Mouse (Mus musculus) embryonic facial prominence, embryonic 12.5 days (tissue): ENCODE data around the gene Grk6. TPM values are rescaled to one million over a fixed set of nuclear protein-coding genes. Genes with fewer than 3 reads are reported as not detected.

Source experiments
- ATAC-seq: fragments of 200-750 bp; cut with Nextera tagmentation; 2 replicates; pipeline ENCODE4 v1.8.0; 2017; ENCODE audit not compliant: insufficient number of reproducible peaks, insufficient read depth, low FRiP score, low TSS enrichment
- H3K27ac ChIP-seq: fragments of 300-500 bp; sonication (generic); 2 replicates; pipeline ENCODE4 v1.5.1; 2016; ENCODE audit warnings: mild to moderate bottlenecking
- H3K27me3 ChIP-seq: fragments of 300-500 bp; sonication (generic); 2 replicates; pipeline ENCODE4 v1.6.1; 2016; ENCODE audit warnings: mild to moderate bottlenecking, moderate library complexity
- H3K36me3 ChIP-seq: fragments of 300-500 bp; sonication (generic); 2 replicates; pipeline ENCODE4 v1.6.1; 2016; ENCODE audit warnings: mild to moderate bottlenecking
- H3K4me1 ChIP-seq: fragments of 300-500 bp; sonication (generic); 2 replicates; pipeline ENCODE4 v1.6.1; 2016
- H3K4me2 ChIP-seq: fragments of 300-500 bp; sonication (generic); replicated peaks from 2 replicates; pipeline ENCODE4 v1.6.1; 2016; ENCODE audit warnings: mild to moderate bottlenecking, moderate library complexity
- H3K4me3 ChIP-seq: fragments of 300-500 bp; sonication (generic); 2 replicates; pipeline ENCODE4 v1.5.1; 2016; ENCODE audit warnings: mild to moderate bottlenecking
- H3K9ac ChIP-seq: fragments of 300-500 bp; sonication (generic); 2 replicates; pipeline ENCODE4 v1.6.1; 2016; ENCODE audit warnings: mild to moderate bottlenecking, moderate library complexity
- H3K9me3 ChIP-seq: fragments of 300-500 bp; sonication (generic); 2 replicates; pipeline ENCODE4 v1.6.1; 2016; ENCODE audit warnings: mild to moderate bottlenecking, moderate library complexity
- WGBS: fragments of 180-500 bp; shearing (Covaris S2); methylation state at CpG from one replicate; pipeline ENCODE4 v1.1.7; 2016; 5-methylcytosine and 5-hydroxymethylcytosine counted together
- polyA plus RNA-seq: library from polyadenylated mRNA; unstranded; fragments of >200 nt; fragmentation: Nextera tagmentation; extraction: Ambion mirVana; gene quantifications from 2 replicates; pipeline ENCODE4 v1.2.1, GENCODE M21; 2016

Grk6 gene
- polyA plus RNA-seq, 1 experiment from 2014 or later, result 68.3 TPM

GRCm38 (mm10) chr13:55449679-55450441 lies 5.0 kb downstream of the Grk6 start:
- Histone ChIP-seq H3K4me2 (no peak overlapping the region), H3K4me3 (no peak overlapping the region), H3K4me1 (peaks cover 22% of the 10 kb centered on the region), H3K9me3 (no peaks in the 10 kb centered on the region), H3K27me3 (no peaks in the 10 kb centered on the region), H3K36me3 (peaks cover 57% of the 10 kb centered on the region), H3K9ac (no peak overlapping the region), H3K27ac (no peak overlapping the region)
- no peak for ATAC-seq
- WGBS, result 93% methylated on average over 17 of the region's 17 CpGs

- no peak overlapping the region for H3K27ac ChIP-seq
- no peak overlapping the region for H3K4me3 ChIP-seq
- H3K27me3 ChIP-seq, result no peaks in the 10 kb centered on the region
- ATAC-seq, result no peak
- H3K4me2 ChIP-seq, result no peak overlapping the region
- H3K4me1 ChIP-seq, result peaks cover 22% of the 10 kb centered on the region
- H3K9me3 ChIP-seq, result no peaks in the 10 kb centered on the region
- no peak overlapping the region for H3K9ac ChIP-seq
- WGBS, result 92% methylated on average over 11 of the region's 11 CpGs
- H3K36me3 ChIP-seq, result peaks cover 64% of the 10 kb centered on the region
Observed at GRCm38 (mm10) chr13:55450511-55450980, 5.7 kb downstream of the Grk6 start.

GRCm38 (mm10) chr13:55451296-55451695 lies 6.4 kb downstream of the Grk6 start:
- no peak for ATAC-seq
- H3K4me1 ChIP-seq, result peaks cover 16% of the 10 kb centered on the region
- H3K4me3 ChIP-seq, result no peak overlapping the region
- H3K27ac ChIP-seq, result no peak overlapping the region
- 90% methylated on average over 10 of the region's 10 CpGs for WGBS
- no peaks in the 10 kb centered on the region for H3K27me3 ChIP-seq
- no peak overlapping the region for H3K9ac ChIP-seq
- no peak overlapping the region for H3K4me2 ChIP-seq
- H3K36me3 ChIP-seq, result peaks cover 68% of the 10 kb centered on the region
- H3K9me3 ChIP-seq, result no peaks in the 10 kb centered on the region

GRCm38 (mm10) chr13:55451785-55452549 lies 7.1 kb downstream of the Grk6 start:
- Histone ChIP-seq H3K4me3 (no peak overlapping the region), H3K4me1 (peaks cover 10% of the 10 kb centered on the region), H3K27ac (no peak overlapping the region), H3K36me3 (peaks cover 75% of the 10 kb centered on the region), H3K4me2 (no peak overlapping the region), H3K27me3 (no peaks in the 10 kb centered on the region), H3K9me3 (no peaks in the 10 kb centered on the region), H3K9ac (no peak overlapping the region)
- 95% methylated on average over 16 of the region's 16 CpGs for WGBS
- no peak for ATAC-seq

- Histone ChIP-seq H3K4me3 (no peak overlapping the region), H3K27me3 (no peaks in the 10 kb centered on the region), H3K9me3 (no peaks in the 10 kb centered on the region), H3K9ac (no peak overlapping the region), H3K4me2 (0 out of 2 replicates have a peak overlapping the region, but pooled peaks have one; percentile 89), H3K27ac (no peak overlapping the region), H3K36me3 (peaks cover 45% of the 10 kb centered on the region), H3K4me1 (peaks cover 30% of the 10 kb centered on the region)
- 44% methylated on average over 2 of the region's 2 CpGs for WGBS
- no peak for ATAC-seq
Observed at GRCm38 (mm10) chr13:55462965-55463364, 18.1 kb downstream of the Grk6 start.

- Histone ChIP-seq H3K9ac (peak overlapping the region; percentile 84), H3K4me1 (peaks cover 30% of the 10 kb centered on the region), H3K27me3 (no peaks in the 10 kb centered on the region), H3K4me2 (peak overlapping the region; percentile 89), H3K27ac (peak overlapping the region; percentile 92), H3K9me3 (no peaks in the 10 kb centered on the region), H3K36me3 (peaks cover 39% of the 10 kb centered on the region), H3K4me3 (peak overlapping the region; percentile 68)
- 11% methylated on average over 14 of the region's 14 CpGs for WGBS
- no peak for ATAC-seq
Observed at GRCm38 (mm10) chr13:55463399-55464026, 18.6 kb downstream of the Grk6 start.

- WGBS, result under 1% methylated on average over 78 of the region's 84 CpGs
- Histone ChIP-seq H3K9me3 (no peaks in the 10 kb centered on the region), H3K27me3 (no peaks in the 10 kb centered on the region), H3K4me2 (peak within 1 kb of the TSS; percentile 89), H3K36me3 (peaks cover 32% of the 10 kb centered on the region), H3K27ac (peak within 1 kb of the TSS; percentile 92), H3K4me1 (peaks cover 30% of the 10 kb centered on the region), H3K9ac (peak within 1 kb of the TSS; percentile 84), H3K4me3 (peak within 1 kb of the TSS; percentile 68)
- ATAC-seq, result peak; percentile 76
Observed at GRCm38 (mm10) chr13:55464027-55464884, 19.4 kb downstream of the Grk6 start, which contains the start of gene Prr7. Gene Prr7, plus strand, starts transcription at chr13:55464267.

- H3K4me2 ChIP-seq, result peak overlapping the region; percentile 89
- no peaks in the 10 kb centered on the region; the same call in 1 of the 2 replicates for H3K27me3 ChIP-seq
- H3K4me1 ChIP-seq, result peaks cover 30% of the 10 kb centered on the region
- peak overlapping the region; percentile 68 for H3K4me3 ChIP-seq
- H3K36me3 ChIP-seq, result peaks cover 22% of the 10 kb centered on the region
- H3K9me3 ChIP-seq, result no peaks in the 10 kb centered on the region
- WGBS, result 22% methylated on average over 3 of the region's 3 CpGs
- peak overlapping the region; percentile 84 for H3K9ac ChIP-seq
- ATAC-seq, result no peak
- H3K27ac ChIP-seq, result peak overlapping the region; percentile 92; the same call in 1 of the 2 replicates
Observed at GRCm38 (mm10) chr13:55465184-55465583, 20.3 kb downstream of the Grk6 start.

GRCm38 (mm10) chr13:55465830-55466440 lies 21.1 kb downstream of the Grk6 start:
- no peaks in the 10 kb centered on the region; the same call in 1 of the 2 replicates for H3K27me3 ChIP-seq
- peaks cover 36% of the 10 kb centered on the region for H3K4me1 ChIP-seq
- H3K4me2 ChIP-seq, result no peak overlapping the region
- H3K9me3 ChIP-seq, result no peaks in the 10 kb centered on the region
- 70% methylated on average over 5 of the region's 5 CpGs for WGBS
- H3K27ac ChIP-seq, result no peak overlapping the region
- H3K36me3 ChIP-seq, result peaks cover 15% of the 10 kb centered on the region
- H3K9ac ChIP-seq, result no peak overlapping the region
- ATAC-seq, result no peak
- no peak overlapping the region for H3K4me3 ChIP-seq

- no peak overlapping the region for H3K27ac ChIP-seq
- H3K4me1 ChIP-seq, result peaks cover 42% of the 10 kb centered on the region
- no peak overlapping the region for H3K9ac ChIP-seq
- H3K4me3 ChIP-seq, result no peak overlapping the region
- no peak for ATAC-seq
- H3K9me3 ChIP-seq, result no peaks in the 10 kb centered on the region
- peaks cover 2% of the 10 kb centered on the region; the same call in 1 of the 2 replicates for H3K36me3 ChIP-seq
- no peaks in the 10 kb centered on the region; the same call in 1 of the 2 replicates for H3K27me3 ChIP-seq
- H3K4me2 ChIP-seq, result no peak overlapping the region
- WGBS, result 52% methylated on average over 13 of the region's 13 CpGs
Observed at GRCm38 (mm10) chr13:55468851-55469560, 24.1 kb downstream of the Grk6 start.
